Mouse (Mus musculus) heart, embryonic 14.5 days (tissue): ENCODE measurements around the gene Fam136a. TPM values are rescaled to one million over a fixed set of nuclear protein-coding genes. Genes with fewer than 3 reads are reported as not detected.
A peak's percentile ranks its signal among the peaks of the same experiment; 100 is the strongest.

Source experiments
- ATAC-seq: fragments of 200-750 bp; cut with Nextera tagmentation; 2 replicates; pipeline ENCODE4 v1.8.0; 2017; ENCODE audit warnings: low read depth, moderate TSS enrichment; ENCODE audit not compliant: insufficient number of reproducible peaks, insufficient read depth, low FRiP score
- H3K27ac ChIP-seq, 2 experiments: fragments of 200-500 bp in 1 of 2; fragments of 300-500 bp in 1 of 2; sonication (generic) in 1 of 2; replicated peaks in 1 of 2; 2 replicates each; pipeline ENCODE4 v1.5.1; 2012 to 2014; ENCODE audit warnings: low read depth in 2 of 2, low read length in 2 of 2, control low read depth in 1 of 2, mild to moderate bottlenecking in 1 of 2, mixed read lengths in 1 of 2; ENCODE audit not compliant: control insufficient read depth in 1 of 2, insufficient read depth in 1 of 2
- H3K27me3 ChIP-seq: fragments of 300-500 bp; sonication (generic); 2 replicates; pipeline ENCODE4 v1.6.1; 2014; ENCODE audit warnings: mild to moderate bottlenecking, low read length, control low read depth; ENCODE audit not compliant: control insufficient read depth, insufficient read depth
- H3K36me3 ChIP-seq: fragments of 300-500 bp; sonication (generic); 2 replicates; pipeline ENCODE4 v1.6.1; 2014; ENCODE audit warnings: mild to moderate bottlenecking, control low read depth, low read length, mixed read lengths; ENCODE audit not compliant: control insufficient read depth, insufficient read depth
- H3K4me1 ChIP-seq, 2 experiments: fragments of 200-500 bp in 1 of 2; fragments of 300-500 bp in 1 of 2; sonication (generic) in 1 of 2; 2 replicates each; pipeline ENCODE4 v1.6.1; 2012 to 2014; ENCODE audit warnings: low read length in 2 of 2, control low read depth in 1 of 2, mixed read lengths in 1 of 2; ENCODE audit not compliant: control insufficient read depth in 2 of 2, insufficient read depth in 2 of 2
- H3K4me2 ChIP-seq: fragments of 300-500 bp; sonication (generic); 2 replicates; pipeline ENCODE4 v1.6.1; 2014; ENCODE audit warnings: mild to moderate bottlenecking, low read length
- H3K4me3 ChIP-seq, 2 experiments: fragments of 200-500 bp in 1 of 2; fragments of 300-500 bp in 1 of 2; sonication (generic) in 1 of 2; 2 replicates each; pipeline ENCODE4 v1.5.1; 2012 to 2014; ENCODE audit warnings: low read length in 2 of 2, mild to moderate bottlenecking in 2 of 2, control low read depth in 1 of 2, low read depth in 1 of 2, moderate library complexity in 1 of 2; ENCODE audit not compliant: control insufficient read depth in 1 of 2, insufficient read depth in 1 of 2
- H3K9ac ChIP-seq: fragments of 300-500 bp; sonication (generic); 2 replicates; pipeline ENCODE4 v1.6.1; 2014; ENCODE audit warnings: mild to moderate bottlenecking, low read length
- H3K9me3 ChIP-seq: fragments of 300-500 bp; sonication (generic); 2 replicates; pipeline ENCODE4 v1.6.1; 2016; ENCODE audit warnings: low read length, control low read depth; ENCODE audit not compliant: control insufficient read depth
- WGBS: fragments of 180-500 bp; shearing (Covaris S2); extraction: QIAGEN DNeasy Blood & Tissue Kit; methylation state at CpG from one replicate; pipeline ENCODE4 v1.1.7; 2014; 5-methylcytosine and 5-hydroxymethylcytosine counted together
- polyA plus RNA-seq: library from polyadenylated mRNA; unstranded; fragments of >200 nt; fragmentation: Nextera tagmentation; extraction: Ambion mirVana; gene quantifications from 2 replicates; pipeline ENCODE4 v1.2.1, GENCODE M21; 2014

Gene Fam136a
- 91.6 and 91.9 TPM in 2 replicates for polyA plus RNA-seq

GRCm38 (mm10) chr6:86365371-86366124 is at the start of gene Fam136a:
Gene Fam136a (plus strand): TSS chr6:86365646.
- Histone ChIP-seq H3K27me3 (no peaks in the 10 kb centered on the region), H3K4me3 (peak within 1 kb of the TSS; percentile 75 to 76), H3K27ac (peak within 1 kb of the TSS; percentile 34 to 80), H3K9ac (peak within 1 kb of the TSS; percentile 91), H3K4me2 (peak within 1 kb of the TSS; percentile 95), H3K36me3 (peaks cover 22% of the 10 kb centered on the region), H3K9me3 (no peaks in the 10 kb centered on the region), H3K4me1 (peaks cover 8 to 13% of the 10 kb centered on the region in 2 experiments)
- peak; percentile 93 for ATAC-seq
- WGBS: under 1% methylated on average over 72 of the region's 76 CpGs

- Histone ChIP-seq H3K4me2 (no peak overlapping the region), H3K9ac (no peak overlapping the region), H3K27me3 (no peaks in the 10 kb centered on the region), H3K4me3 (no peak overlapping the region), H3K4me1 (peaks cover 6% of the 10 kb centered on the region in 2 experiments; a peak in 3 of 4 replicates), H3K9me3 (no peaks in the 10 kb centered on the region), H3K27ac (no peak overlapping the region), H3K36me3 (no peaks in the 10 kb centered on the region)
- 39% methylated on average over 1 of the region's 1 CpGs for WGBS
- no peak for ATAC-seq
These were observed 48.4 kb upstream of the Fam136a start for GRCm38 (mm10) chr6:86317066-86317465.

GRCm38 (mm10) chr6:86318855-86319254 is 46.6 kb upstream of the Fam136a start:
- Histone ChIP-seq H3K4me1 (peaks cover 6% of the 10 kb centered on the region in 2 experiments; a peak in 3 of 4 replicates), H3K9me3 (no peaks in the 10 kb centered on the region), H3K9ac (no peak overlapping the region), H3K4me2 (no peak overlapping the region), H3K27ac (no peak overlapping the region), H3K4me3 (no peak overlapping the region), H3K36me3 (no peaks in the 10 kb centered on the region), H3K27me3 (no peaks in the 10 kb centered on the region)
- WGBS: 34% methylated on average over 4 of the region's 4 CpGs
- no peak for ATAC-seq

- 83% methylated on average over 5 of the region's 5 CpGs for WGBS
These were observed 43.3 kb upstream of the Fam136a start for GRCm38 (mm10) chr6:86322031-86322563.

GRCm38 (mm10) chr6:86322991-86323390 is 42.5 kb upstream of the Fam136a start:
- no peaks in the 10 kb centered on the region for H3K9me3 ChIP-seq
- WGBS: 92% methylated on average over 9 of the region's 9 CpGs
- H3K27ac ChIP-seq: no peak overlapping the region
- no peak overlapping the region for H3K4me3 ChIP-seq
- H3K4me2 ChIP-seq: no peak overlapping the region
- no peak overlapping the region for H3K9ac ChIP-seq
- no peaks in the 10 kb centered on the region for H3K27me3 ChIP-seq
- ATAC-seq: no peak
- H3K36me3 ChIP-seq: no peaks in the 10 kb centered on the region
- peaks cover 6% of the 10 kb centered on the region in 2 experiments; a peak in 3 of 4 replicates for H3K4me1 ChIP-seq

More at GRCm38 (mm10) chr6:86322031-86322563, 43.3 kb upstream of the Fam136a start:
- Histone ChIP-seq H3K27ac (no peak overlapping the region), H3K27me3 (no peaks in the 10 kb centered on the region), H3K9ac (no peak overlapping the region), H3K36me3 (no peaks in the 10 kb centered on the region), H3K9me3 (no peaks in the 10 kb centered on the region), H3K4me3 (no peak overlapping the region), H3K4me1 (peaks cover 6% of the 10 kb centered on the region in 2 experiments; a peak in 3 of 4 replicates), H3K4me2 (no peak overlapping the region)
- no peak for ATAC-seq

GRCm38 (mm10) chr6:86324400-86324799 is 41.0 kb upstream of the Fam136a start:
- H3K36me3 ChIP-seq: no peaks in the 10 kb centered on the region
- WGBS: 81% methylated on average over 3 of the region's 3 CpGs
- no peak overlapping the region for H3K27ac ChIP-seq
- H3K9ac ChIP-seq: no peak overlapping the region
- ATAC-seq: no peak
- peaks cover 2 to 5% of the 10 kb centered on the region in 2 experiments; a peak in 2 of 4 replicates for H3K4me1 ChIP-seq
- no peak overlapping the region for H3K4me2 ChIP-seq
- H3K9me3 ChIP-seq: no peaks in the 10 kb centered on the region
- no peaks in the 10 kb centered on the region for H3K27me3 ChIP-seq
- H3K4me3 ChIP-seq: no peak overlapping the region

GRCm38 (mm10) chr6:86325646-86326045 is 39.8 kb upstream of the Fam136a start:
- Histone ChIP-seq H3K4me2 (no peak overlapping the region), H3K27me3 (no peaks in the 10 kb centered on the region), H3K36me3 (no peaks in the 10 kb centered on the region), H3K9ac (no peak overlapping the region), H3K4me1 (peaks cover 0 to 5% of the 10 kb centered on the region in 2 experiments; a peak in 1 of 4 replicates), H3K27ac (no peak overlapping the region), H3K9me3 (no peaks in the 10 kb centered on the region), H3K4me3 (no peak overlapping the region)
- ATAC-seq: no peak
- 74% methylated on average over 5 of the region's 5 CpGs for WGBS
